Mouse (Mus musculus) B cell, adult 2 months (primary cell): ENCODE results near the gene Ltc4s.

ENCODE experiments used
- DNase-seq, 2 experiments: peaks; one replicate each; pipeline ENCODE4 v3.0.0; 2022

Ltc4s gene

GRCm38 (mm10) chr11:50222559-50223276 lies 15.7 kb downstream of the Ltc4s start:
- DNase-seq = no peak

GRCm38 (mm10) chr11:50219833-50220232 lies 18.6 kb downstream of the Ltc4s start:
- no peak for DNase-seq

- DNase-seq = no peak
These were observed 20.6 kb downstream of the Ltc4s start for GRCm38 (mm10) chr11:50217811-50218210.

GRCm38 (mm10) chr11:50216724-50217366 lies 21.6 kb downstream of the Ltc4s start:
- DNase-seq = no peak

- no peak for DNase-seq
These were observed 22.8 kb downstream of the Ltc4s start for GRCm38 (mm10) chr11:50215633-50216032.

- DNase-seq = no peak
These were observed 23.8 kb downstream of the Ltc4s start for GRCm38 (mm10) chr11:50214631-50215030.

GRCm38 (mm10) chr11:50212848-50213758 lies 25.3 kb downstream of the Ltc4s start:
- DNase-seq = peak; percentile 65 to 70

GRCm38 (mm10) chr11:50212060-50212739 lies 26.2 kb downstream of the Ltc4s start:
- DNase-seq = no peak

- no peak for DNase-seq
These were observed 26.9 kb downstream of the Ltc4s start for GRCm38 (mm10) chr11:50211322-50212059.

- peak; percentile 89 to 91 for DNase-seq
These were observed 27.8 kb downstream of the Ltc4s start, which contains the start of the genes Sqstm1 and Mgat4b for GRCm38 (mm10) chr11:50210505-50211151. Gene Sqstm1, minus strand, starts transcription at chr11:50210827. Gene Mgat4b, plus strand, starts transcription at chr11:50210890.

- DNase-seq = peak; percentile 92 to 93
These were observed 28.3 kb downstream of the Ltc4s start for GRCm38 (mm10) chr11:50210101-50210504.

GRCm38 (mm10) chr11:50208039-50208438 lies 30.4 kb downstream of the Ltc4s start:
- DNase-seq = no peak

GRCm38 (mm10) chr11:50207344-50207743 lies 31.1 kb downstream of the Ltc4s start:
- DNase-seq = no peak

- DNase-seq = no peak
These were observed 32.4 kb downstream of the Ltc4s start for GRCm38 (mm10) chr11:50206037-50206436.

GRCm38 (mm10) chr11:50205434-50205833 lies 33.0 kb downstream of the Ltc4s start:
- no peak for DNase-seq

- no peak for DNase-seq
These were observed 35.1 kb downstream of the Ltc4s start for GRCm38 (mm10) chr11:50203302-50203827.

- no peak for DNase-seq
These were observed 36.8 kb downstream of the Ltc4s start for GRCm38 (mm10) chr11:50201590-50201989.

GRCm38 (mm10) chr11:50200613-50201012 lies 37.8 kb downstream of the Ltc4s start:
- DNase-seq = peak in 1 of 2 experiments; percentile 10

GRCm38 (mm10) chr11:50198916-50199315 lies 39.5 kb downstream of the Ltc4s start:
- peak in 1 of 2 experiments; percentile 20 for DNase-seq

- DNase-seq = peak in 1 of 2 experiments; percentile 13
These were observed 40.1 kb downstream of the Ltc4s start for GRCm38 (mm10) chr11:50198219-50198846.
